1 mouse cellular context compared by ENCODE assay signal in the genomic region with DNA sequence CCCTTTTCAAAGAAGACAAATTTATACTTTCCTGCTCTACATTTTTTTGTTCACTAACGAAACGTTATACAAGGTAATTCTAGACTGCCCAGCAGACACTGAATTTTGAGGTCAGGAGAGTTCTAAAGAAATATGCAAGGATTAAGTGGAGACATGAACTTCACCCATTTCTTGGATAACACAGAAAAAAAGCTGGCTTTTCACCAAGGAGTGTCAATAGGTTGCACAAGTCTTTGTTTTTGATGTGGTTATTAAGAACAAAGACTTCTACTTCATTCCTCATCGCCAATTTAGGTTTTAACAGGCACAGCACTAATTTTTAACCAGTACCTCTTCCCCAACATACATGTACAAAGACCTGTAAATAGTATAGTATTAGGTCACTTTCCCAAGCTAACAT.
TF ChIP-seq lines count a peak whose summit lies in the region.

No protein-coding gene starts in this region.

TF ChIP-seq in CH12.LX, 34 proteins besides CTCF, POLR2A, EP300 and RAD21:
- no peak for TF ChIP-seq JUN (IDR thresholded peaks at IDR 0.05; ENCODE audit: insufficient read depth, low read depth, low read length)
- TF ChIP-seq SMC3 (IDR thresholded peaks at IDR 0.05; ENCODE audit: low read depth, low read length), result no peak
- TF ChIP-seq MEF2A (IDR thresholded peaks at IDR 0.05; ENCODE audit: borderline replicate concordance, low read depth, low read length), result no peak
- TF ChIP-seq NELFE (IDR thresholded peaks at IDR 0.05; ENCODE audit: low read depth, low read length), result no peak
- no peak for TF ChIP-seq HCFC1 (IDR thresholded peaks at IDR 0.05; ENCODE audit: low read depth, low read length)
